Mouse (Mus musculus): ENCODE data around the gene Sarnp.

Sarnp gene

DNA sequence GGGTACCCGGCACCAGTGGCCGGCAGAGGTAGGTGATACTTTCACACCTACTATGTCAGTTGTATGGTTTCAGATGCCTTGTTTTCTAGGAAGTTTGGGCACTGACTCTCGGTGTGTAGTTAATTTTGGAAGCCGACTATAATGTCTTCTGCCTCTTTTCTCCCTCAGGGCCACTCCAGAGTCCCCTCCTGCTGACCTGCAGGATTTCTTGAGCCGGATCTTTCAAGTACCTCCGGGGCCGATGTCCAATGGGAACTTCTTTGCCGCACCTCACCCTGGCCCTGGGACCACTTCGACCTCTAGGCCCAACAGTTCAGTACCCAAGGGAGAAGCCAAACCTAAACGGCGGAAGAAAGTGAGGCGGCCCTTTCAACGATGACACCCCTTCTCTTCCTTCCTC, at the start of gene Sarnp:
TSS of gene Sarnp (plus strand) at position 301 of the 400 bp plus-strand sequence.
- in situ Hi-C loops (cut with MboI, MseI): no loop called here

DNA sequence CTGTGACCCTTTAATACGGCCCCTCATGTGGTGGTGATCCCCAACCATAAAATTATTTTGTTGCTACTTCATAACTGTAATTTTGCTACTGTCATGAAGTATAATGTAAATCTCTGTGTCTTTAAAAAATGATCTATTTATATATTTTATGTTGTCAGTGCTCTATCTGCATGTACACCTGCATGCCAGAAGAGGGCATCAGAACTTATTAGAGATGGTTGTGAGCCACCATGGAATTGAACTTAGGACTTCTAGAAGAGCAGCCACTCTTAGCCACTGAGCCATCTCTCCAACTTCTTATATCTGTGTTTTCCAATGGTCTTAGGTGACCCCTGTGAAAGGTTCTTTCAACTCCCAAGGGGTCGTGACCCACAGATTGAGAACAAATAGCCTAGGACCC, 44.2 kb upstream of the Sarnp start:
- in situ Hi-C loops (cut with MboI, MseI): no loop called here

DNA sequence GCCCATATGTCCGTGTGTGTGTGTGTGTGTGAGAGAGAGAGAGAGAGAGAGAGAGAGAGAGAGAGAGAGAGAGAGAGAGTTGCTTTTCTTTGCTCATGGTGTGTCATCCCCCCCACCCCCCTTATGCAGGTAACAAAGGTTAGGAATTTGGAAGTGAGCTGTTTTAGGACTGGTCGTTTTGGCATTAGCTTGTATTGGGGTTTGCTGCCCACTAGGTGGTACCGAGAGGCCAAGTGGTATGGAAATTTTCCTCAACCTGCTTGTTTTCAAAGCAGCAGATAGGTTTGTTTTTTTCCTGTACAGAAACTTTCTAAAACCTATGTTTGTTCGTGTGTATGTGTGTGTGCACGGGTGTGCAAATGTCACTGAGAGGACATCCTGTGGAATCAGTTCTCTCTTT, 43.4 kb upstream of the Sarnp start:
- in situ Hi-C loops (cut with MboI, MseI): no loop called here

DNA sequence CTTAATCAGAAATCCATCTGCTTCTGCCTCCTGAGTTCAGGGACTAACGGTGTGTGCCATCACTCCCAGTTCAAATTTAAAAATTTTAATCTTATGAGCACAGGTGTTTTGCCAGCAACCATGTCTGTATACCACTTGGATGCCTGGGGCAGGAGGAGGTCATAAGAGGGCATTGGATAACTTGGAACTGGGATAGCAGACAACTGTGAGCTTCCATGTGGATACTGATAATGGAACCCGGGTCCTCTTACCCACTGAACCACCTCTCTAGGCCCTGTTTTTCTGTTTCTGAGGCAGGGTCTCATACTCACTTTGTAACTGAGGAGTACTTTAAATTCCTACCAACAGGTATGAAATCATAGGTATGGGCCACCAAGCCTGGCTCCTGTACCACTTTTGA, 38.7 kb upstream of the Sarnp start:
- in situ Hi-C loops (cut with MboI, MseI): no loop called here

DNA sequence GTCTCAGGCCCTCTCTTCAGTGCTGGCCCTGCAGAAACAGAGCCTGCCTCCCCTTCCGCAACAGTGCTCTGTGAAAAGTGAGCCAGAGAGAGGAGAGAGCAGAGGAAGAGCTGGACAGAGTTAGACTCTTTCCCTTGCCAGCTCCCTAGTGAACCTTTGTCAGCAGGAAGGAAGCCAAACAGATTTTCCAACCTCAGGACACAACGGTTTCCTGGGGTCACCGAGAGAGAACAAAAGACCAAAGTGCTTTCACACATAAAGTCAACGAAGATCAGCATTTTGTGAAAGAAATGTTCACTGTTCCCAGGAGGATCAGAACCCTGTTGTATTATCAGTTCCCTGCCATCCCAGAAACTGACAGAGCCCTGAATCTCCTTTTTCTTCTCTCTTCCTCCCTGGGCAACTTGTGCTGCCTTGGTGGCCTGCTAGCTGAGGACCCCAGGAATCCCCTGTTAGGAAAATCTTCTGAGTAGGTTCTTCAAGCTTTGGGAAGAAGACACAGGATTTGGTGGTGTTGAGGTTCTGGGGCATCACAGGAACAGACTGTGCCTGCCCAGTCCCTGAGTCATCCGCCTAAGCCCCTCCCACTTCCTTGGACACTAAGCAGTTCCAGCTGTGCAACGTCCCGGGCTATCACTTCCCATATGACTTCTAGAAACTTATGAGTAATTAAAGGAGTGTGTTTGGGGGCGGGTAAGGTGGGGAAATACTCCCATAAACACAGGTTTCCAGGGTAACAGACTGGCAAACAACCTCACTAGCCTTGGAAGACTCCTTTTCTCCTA, 37.9 kb upstream of the Sarnp start:
- in situ Hi-C loops (cut with MboI, MseI): no loop called here

DNA sequence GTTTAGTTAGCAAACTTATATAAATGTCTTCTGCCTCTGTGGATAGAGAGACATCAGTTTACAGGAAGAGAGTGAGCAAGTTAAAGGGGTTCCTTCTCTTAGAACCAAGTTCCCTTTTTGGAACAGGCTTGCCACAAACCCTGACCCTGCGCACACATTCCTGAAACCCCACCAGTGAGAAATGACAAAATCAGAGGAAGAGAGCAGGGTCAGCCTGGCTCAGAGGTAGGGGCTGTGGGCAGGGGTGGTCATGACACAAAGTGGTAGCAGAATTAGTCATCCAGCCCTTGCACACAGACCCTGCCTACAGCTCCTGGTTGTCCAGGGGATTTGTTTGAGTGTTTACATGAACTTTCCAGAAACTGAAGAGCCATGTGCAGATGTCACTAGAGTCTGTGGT, 36.9 kb upstream of the Sarnp start:
- in situ Hi-C loops (cut with MboI, MseI): no loop called here

DNA sequence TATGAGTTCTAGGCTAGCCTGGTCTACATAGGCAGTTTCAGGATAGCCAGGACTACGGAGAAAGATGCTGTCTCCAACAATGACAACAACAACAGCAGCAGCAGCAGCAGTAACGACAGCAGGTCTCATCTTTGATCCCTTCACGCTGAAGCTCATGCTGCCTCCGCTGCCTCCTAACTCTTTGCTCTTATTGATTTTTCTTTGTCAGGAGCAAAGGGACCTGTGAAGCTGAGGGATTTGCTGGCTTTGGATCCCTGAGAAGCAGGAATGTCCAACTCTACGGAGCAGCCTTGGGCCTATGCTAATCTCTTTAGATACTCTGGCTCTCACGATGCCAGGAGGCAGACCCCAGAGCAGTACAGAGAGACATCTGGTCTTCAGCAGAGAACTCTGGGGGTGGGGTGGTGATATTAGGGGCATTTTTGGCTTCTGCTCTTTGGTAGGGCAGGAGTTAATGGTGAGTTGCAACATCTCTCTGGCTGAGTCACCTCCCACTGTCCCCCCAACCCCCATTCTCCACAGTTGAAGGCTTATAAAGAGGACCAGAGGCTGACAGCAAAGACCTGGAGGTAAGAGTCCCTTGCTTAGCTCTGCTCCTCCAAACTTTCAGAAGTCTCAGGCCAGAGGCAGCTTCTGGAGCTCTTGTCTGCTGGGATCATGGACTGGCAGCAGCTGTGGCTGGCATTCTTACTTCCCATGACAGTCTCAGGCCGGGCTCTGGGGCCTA, 26.6 kb upstream of the Sarnp start, which contains the start of gene Mmp19:
TSS of gene Mmp19 (plus strand) at position 513 of the 727 bp plus-strand sequence.
- in situ Hi-C loops (cut with MboI, MseI): no loop called here

DNA sequence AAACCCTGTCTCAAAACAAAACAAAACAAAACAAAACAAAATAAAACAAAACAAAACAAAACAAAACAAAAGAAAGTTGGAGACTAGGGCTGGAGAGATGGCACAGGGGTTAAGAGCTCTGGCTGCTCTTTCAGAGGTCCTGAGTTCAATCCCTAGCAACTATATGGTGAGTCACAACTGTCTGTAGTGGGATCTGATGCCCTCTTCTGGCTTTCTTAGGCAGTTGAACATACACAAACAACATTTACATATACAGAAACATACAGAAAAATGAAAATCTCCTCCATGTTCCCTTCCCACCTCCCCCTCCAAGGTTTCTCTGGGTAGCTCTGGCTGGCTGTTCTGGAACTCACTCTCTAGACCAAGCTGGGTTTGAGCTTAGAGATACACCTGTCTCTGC, 25.1 kb upstream of the Sarnp start:
- in situ Hi-C loops (cut with MboI, MseI): no loop called here

DNA sequence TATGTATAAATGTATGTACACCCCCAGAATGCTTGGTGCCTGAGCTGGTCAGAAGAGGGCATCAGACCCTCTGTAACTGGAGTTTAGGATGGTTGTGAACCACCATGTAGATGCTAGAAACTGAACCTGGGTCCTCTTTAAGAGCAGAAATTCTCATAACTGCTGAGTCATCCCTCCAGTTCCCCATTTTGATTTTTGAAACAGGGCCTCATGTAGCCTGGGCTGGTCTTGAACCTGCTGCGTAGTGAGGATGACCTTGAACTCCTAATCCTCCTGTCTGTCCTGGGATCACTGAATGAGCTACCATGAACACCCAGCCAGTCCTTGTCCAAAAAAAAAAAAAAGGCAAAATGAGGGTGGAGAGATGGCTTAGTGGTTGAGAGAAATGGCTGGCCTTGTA, 23.9 kb upstream of the Sarnp start:
- in situ Hi-C loops (cut with MboI, MseI): no loop called here

DNA sequence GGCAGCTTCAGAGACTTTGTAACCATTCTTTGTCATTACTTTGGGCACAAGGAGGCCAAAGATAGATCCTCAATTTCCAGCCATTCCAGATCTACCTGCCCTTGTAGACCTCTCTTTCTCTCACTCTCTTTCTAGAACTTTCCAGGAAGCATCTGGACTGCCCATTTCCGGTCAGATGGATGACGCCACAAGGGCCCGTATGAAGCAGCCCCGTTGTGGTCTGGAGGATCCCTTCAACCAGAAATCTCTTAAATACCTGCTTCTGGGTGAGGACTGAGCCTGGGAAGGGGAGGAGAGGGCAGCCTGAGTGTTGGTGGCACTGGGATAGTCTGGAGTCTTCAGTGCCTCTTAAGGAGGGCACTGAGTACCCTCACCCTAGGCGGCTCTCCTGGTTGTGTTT, 22.7 kb upstream of the Sarnp start:
- in situ Hi-C loops (cut with MboI, MseI): no loop called here

DNA sequence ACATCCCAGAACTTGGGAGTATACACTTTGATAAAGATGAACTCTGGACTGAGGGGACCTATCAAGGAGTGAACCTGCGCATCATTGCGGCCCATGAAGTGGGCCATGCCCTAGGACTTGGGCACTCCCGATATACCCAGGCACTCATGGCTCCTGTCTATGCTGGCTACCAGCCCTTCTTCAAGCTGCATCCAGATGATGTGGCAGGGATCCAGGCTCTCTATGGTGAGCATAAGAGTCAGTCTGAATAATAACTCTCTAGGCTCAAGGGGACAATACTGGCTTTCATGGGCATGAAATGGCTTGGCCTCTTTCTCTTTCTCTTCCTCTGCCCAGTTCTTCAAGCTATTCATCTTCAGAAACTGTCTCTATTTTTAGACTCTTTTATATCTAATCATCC, 21.6 kb upstream of the Sarnp start:
- in situ Hi-C loops (cut with MboI, MseI): no loop called here

DNA sequence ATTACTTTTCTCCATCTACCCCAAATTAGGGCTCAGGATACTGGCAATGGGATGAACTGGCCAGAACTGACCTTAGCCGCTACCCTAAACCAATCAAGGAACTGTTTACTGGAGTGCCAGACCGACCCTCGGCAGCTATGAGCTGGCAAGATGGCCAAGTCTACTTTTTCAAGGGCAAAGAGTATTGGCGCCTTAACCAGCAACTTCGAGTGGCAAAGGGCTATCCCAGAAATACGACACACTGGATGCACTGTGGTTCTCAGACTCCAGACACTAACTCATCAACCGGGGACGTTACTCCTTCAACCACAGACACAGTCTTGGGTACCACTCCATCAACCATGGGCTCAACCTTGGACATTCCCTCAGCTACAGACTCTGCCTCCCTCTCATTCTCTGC, 18.5 kb upstream of the Sarnp start:
- in situ Hi-C loops (cut with MboI, MseI): no loop called here

DNA sequence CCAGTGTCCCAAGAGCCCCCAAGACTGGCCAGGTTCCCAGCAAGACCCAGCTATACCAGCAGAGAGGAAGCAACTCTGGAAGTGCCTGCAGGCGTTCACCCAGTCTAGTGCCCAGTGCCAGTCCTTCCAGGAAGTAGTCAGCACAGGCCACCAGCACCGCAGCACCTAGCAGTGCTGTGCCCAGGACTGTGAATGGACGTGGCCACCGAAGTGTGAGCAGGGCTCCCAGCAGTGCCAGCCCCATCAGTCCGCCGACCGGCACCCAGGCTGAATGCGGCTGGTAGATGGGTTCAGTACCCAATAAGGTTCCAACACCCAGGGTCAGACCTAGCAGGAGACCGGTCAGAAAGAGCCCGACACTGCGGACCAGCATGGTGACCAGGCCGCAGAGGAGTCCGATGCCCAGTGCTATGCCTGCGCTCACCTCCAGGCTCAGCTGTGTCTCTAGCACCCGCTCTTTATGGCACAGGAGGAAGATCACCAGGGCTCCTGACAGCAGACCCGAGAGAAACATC, 15.1 kb upstream of the Sarnp start:
- in situ Hi-C loops (cut with MboI, MseI): no loop called here

DNA sequence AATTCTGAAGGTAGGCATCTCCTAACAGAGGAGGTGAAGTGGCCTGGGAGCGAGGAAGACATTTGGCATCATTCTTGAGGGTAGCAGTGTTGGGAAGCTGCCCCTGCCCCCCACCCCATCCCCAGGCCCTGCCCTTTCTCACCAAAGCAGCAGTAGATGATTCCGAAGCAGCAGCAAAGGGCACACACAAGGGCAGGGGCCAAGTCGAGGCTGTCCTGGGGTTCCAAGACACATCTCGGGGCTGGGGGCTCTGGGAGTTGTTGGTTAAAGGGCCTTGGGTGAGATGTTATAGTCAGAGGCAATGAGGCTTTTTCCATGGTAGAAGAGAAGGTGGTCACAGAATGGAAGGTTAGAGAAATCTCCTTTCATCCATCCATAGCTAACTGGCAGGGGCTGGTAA, 14.2 kb upstream of the Sarnp start:
- in situ Hi-C loops (cut with MboI, MseI): no loop called here

DNA sequence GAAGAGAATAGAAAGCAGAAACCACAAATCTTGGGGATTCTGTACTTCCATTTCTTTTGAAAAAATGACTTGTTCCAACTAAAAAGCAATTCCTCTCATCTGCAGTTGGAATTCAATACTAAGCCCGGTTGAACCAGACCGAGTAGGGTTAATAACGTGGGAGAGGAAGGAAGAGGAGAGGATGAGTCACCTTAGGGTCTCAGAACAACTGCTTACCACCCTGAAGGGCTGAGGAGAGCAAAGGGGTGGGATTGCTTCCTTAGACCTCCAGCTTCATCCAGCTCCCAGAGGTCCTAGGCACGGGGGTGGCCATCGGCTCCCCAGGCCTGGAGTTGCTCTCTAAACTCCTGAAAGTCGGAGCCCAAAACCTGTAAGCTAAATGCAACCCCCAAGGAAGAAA, 13.8 kb upstream of the Sarnp start:
- in situ Hi-C loops (cut with MboI, MseI): no loop called here

DNA sequence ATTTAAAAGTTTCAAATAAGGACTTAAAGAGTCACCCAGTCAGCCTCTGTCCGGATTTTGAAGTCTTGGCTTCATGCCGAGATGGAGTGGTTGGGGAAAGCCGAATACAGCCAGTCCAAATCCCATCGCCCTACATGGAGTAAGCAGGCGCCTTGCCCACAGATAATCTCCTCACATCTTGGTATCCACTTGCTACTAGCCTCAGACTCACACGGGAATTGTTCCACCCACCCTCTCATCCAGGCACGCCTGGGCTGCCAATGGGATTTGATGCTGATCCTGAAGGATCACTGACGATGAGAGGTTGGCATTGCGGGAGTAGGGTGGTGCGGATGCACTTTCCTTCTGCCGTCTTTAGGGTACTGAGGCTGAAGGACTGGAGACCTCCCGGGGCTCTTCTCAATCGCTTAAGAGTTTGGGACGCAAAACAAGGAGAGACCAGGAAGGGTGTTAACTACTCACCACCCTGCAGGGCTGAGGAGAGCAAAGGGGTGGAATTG, 13.3 kb upstream of the Sarnp start, which contains the start of gene Dnajc14:
TSS of gene Dnajc14 (plus strand) at position 292 of the 500 bp plus-strand sequence.
- in situ Hi-C loops (cut with MboI, MseI): no loop called here

DNA sequence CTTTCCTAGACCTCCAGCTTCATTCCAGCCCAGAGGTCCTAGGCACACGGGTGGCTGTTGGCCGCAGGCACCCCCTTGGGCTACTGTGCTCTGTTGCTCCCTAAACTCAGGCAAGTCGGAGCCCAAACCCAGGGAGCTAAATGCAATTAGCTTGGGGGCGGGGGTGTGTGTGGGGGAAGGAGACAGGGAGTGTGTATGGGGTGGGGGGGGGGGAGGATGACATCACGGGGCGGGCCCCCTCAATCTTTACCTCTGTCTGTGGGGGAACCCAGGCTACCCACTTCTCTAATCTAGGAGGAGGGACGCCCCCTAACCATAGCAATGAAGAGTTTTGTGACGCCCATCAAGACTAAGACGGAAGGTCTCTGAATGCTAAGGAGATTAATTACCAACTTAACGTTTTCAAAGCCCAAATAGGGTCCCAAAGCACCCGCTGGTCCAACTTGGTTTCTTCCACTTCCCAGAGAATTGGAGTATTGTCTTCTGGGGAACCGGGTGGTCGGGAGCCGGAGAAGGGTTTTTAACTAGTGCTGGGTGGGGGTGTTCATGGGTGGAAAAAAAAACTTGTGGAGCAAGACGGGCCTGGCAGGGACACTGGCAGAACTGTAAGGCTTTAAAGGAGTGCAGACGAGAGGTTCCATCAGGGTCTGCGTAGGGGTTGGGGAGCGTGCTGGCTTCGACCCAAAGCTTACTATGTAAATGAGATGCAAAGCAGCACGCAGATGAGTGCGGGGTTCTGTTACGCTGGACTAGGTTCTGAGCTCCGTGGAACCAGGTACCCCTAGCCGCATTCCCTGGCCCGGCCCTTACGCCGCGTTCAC, 12.7 kb upstream of the Sarnp start, which contains the start of gene Tmem198b:
TSS of gene Tmem198b (minus strand) at position 100 of the 821 bp plus-strand sequence.
- in situ Hi-C loops (cut with MboI, MseI): no loop called here

DNA sequence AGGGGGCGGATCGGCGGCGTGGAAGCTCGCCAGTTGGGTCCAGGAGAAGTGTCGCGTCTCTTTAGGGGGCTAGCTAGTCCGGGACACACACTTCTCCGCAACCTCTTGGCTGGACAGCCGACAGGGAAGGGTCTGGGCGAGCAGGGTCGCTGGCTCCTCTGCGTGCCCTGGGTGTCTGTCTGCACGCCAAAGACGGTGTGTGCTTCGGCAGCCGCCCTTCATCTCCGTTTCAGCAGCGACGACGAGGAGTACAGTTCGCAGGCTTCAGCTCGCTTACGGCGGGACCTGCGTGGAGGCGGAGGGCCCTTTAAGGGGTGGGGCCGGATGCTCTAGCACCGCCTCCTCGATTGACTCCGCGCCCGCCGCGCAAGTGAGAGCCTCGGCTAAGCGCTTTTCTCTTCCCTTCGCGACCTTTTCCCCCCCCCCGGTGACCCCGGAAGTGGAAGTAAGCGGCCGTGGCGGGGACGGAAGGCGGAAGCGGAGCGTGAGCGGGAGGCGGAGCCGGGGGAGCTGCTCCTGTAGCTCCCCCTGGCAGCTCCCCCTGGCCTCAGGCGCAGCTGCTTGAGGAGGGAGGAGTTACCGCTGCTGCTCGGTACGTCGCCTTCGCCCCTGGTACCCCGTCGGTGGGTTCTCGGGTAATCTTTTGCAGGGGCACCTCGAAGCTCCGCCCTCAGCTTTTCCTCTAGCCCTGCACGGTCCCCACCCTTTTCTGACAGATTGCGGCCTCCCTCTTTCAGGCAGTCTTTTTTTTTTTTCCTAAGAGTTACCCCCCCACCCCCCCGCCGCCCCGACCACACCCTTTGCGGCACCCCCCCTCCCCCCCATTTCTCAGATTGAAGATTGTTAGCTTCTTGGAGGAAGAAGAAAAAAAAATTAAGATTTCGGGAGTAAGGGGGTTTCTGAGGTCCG, 11.8 kb upstream of the Sarnp start:
- in situ Hi-C loops (cut with MboI, MseI): no loop called here

DNA sequence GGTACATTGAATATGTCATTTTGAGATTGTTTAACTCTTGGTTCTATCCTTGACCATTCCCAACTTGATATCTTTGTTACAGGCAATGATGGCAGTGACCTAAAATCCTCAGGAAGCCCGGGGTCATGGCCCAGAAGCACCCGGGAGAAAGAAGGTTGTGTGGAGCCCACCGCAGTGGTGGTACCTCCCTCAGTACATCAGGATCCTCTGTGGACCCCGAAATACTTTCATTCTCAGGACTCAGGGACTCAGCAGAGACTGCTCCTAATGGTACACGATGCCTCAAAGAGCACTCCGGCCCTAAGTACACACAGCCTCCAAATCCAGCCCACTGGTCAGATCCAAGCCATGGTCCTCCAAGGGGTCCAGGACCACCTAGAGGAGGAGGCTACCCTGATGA, 11.0 kb upstream of the Sarnp start:
- in situ Hi-C loops (cut with MboI, MseI): no loop called here

DNA sequence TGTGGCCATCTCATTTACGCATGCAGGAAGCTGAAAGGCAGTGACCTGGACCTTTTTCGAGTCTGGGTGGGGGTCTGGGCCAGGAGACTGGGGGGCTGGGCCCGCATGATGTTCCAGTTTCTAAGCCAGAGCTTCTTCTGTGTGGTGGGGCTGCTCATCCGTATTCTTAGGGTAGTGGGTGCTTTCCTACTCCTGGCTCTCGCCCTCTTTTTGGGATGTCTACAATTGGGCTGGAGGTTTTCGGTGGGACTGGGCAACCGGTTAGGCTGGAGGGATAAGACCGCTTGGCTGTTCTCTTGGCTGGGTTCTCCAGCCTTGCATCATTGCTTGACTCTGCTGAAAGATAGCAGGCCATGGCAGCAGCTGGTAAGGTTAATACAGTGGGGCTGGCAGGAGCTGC, 10.1 kb upstream of the Sarnp start:
- in situ Hi-C loops (cut with MboI, MseI): no loop called here

DNA sequence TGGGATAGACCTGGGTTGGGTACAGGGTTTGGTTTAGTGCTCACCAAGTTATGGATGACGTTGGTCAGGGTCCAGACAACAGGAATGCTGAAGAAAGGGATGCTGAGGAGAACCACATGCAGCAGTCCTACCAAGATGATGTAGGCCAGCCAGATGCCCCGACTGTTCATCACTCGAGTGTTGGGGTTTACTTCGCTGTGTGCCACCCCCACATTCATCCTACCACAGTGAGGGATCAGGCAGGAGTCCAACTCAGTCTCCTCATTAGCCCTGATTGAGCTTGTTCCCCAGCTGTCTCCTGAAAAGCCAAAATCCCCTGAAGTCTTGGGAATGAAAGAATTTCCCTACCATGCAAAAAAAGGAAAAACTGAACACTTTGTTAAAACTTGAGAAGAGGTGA, 3.1 kb downstream of the Sarnp start:
- in situ Hi-C loops (cut with MboI, MseI): no loop called here

Measured in regulatory T cell (primary cell).